Mouse (Mus musculus) common myeloid progenitor, adult 5-6 weeks (primary cell): ENCODE data around the gene Tdrd12. TPM values are rescaled to one million over a fixed set of nuclear protein-coding genes. Genes with fewer than 3 reads are reported as not detected.
"Not testable (repeated sequence)": the region's sequence is repeated elsewhere in the genome, so short reads cannot be mapped to it uniquely, and the experiment has no call there.

Experiments used
- ATAC-seq: replicated peaks from 2 replicates; pipeline ENCODE4 v1.8.0; 2016; ENCODE audit warnings: low read depth, mild to moderate bottlenecking, moderate TSS enrichment, inconsistent platforms; ENCODE audit not compliant: poor library complexity, severe bottlenecking
- total RNA-seq: library from RNA; stranded (forward); fragments of 200-1000, 187-1606 nt; gene quantifications from 2 replicates; pipeline ENCODE4 v1.2.3, GENCODE M21; 2017

The Tdrd12 gene
- total RNA-seq, 1 experiment from 2014 or later = not detected

GRCm38 (mm10) chr7:35556205-35556603 lies 18.7 kb upstream of the Tdrd12 start, which contains the start of gene Nudt19:
TSS of gene Nudt19 (minus strand) at chr7:35556304.
- no peak for ATAC-seq

GRCm38 (mm10) chr7:35555224-35556204 lies 18.0 kb upstream of the Tdrd12 start:
- peak; percentile 59 for ATAC-seq

- ATAC-seq = peak; percentile 11
Measured at GRCm38 (mm10) chr7:35554605-35555175, 17.1 kb upstream of the Tdrd12 start.

GRCm38 (mm10) chr7:35553751-35554604 lies 16.4 kb upstream of the Tdrd12 start:
- no peak for ATAC-seq

GRCm38 (mm10) chr7:35545881-35546280 lies 8.3 kb upstream of the Tdrd12 start:
- ATAC-seq = peak; percentile 95

GRCm38 (mm10) chr7:35535750-35536512 lies 1.6 kb downstream of the Tdrd12 start:
- ATAC-seq = 0 out of 2 replicates have a peak, but pooled peaks have one; percentile 25

GRCm38 (mm10) chr7:35530544-35530943 lies 7.0 kb downstream of the Tdrd12 start:
- ATAC-seq = not testable (repeated sequence)

- ATAC-seq = no peak
Measured at GRCm38 (mm10) chr7:35530026-35530425, 7.5 kb downstream of the Tdrd12 start.

GRCm38 (mm10) chr7:35526795-35527194 lies 10.8 kb downstream of the Tdrd12 start:
- peak; percentile 58 for ATAC-seq

- no peak for ATAC-seq
Measured at GRCm38 (mm10) chr7:35501995-35502394, 35.5 kb downstream of the Tdrd12 start.

GRCm38 (mm10) chr7:35497516-35497915 lies 40.0 kb downstream of the Tdrd12 start:
- no peak for ATAC-seq

- no peak for ATAC-seq
Measured at GRCm38 (mm10) chr7:35491005-35491404, 46.5 kb downstream of the Tdrd12 start.

- ATAC-seq = no peak
Measured at GRCm38 (mm10) chr7:35490186-35490585, 47.4 kb downstream of the Tdrd12 start.

- ATAC-seq = no peak
Measured at GRCm38 (mm10) chr7:35486553-35486952, 51.0 kb downstream of the Tdrd12 start.

GRCm38 (mm10) chr7:35485126-35485525 lies 52.4 kb downstream of the Tdrd12 start:
- no peak for ATAC-seq

- ATAC-seq = no peak
Measured at GRCm38 (mm10) chr7:35476457-35476856, 61.1 kb downstream of the Tdrd12 start.

GRCm38 (mm10) chr7:35470794-35471193 lies 66.8 kb downstream of the Tdrd12 start:
- ATAC-seq = 0 out of 2 replicates have a peak, but pooled peaks have one; percentile 22

- no peak for ATAC-seq
Measured at GRCm38 (mm10) chr7:35467856-35468255, 69.7 kb downstream of the Tdrd12 start.

GRCm38 (mm10) chr7:35465027-35465426 lies 72.5 kb downstream of the Tdrd12 start:
- ATAC-seq = no peak
